Mouse (Mus musculus): ENCODE measurements at regions not wholly inside any gene's neighbourhood (a gene's known extent, or its start where the extent isn't known, plus 50 kb on each side); places are given as distances from the start of the nearest gene placed in this dataset.

DNA sequence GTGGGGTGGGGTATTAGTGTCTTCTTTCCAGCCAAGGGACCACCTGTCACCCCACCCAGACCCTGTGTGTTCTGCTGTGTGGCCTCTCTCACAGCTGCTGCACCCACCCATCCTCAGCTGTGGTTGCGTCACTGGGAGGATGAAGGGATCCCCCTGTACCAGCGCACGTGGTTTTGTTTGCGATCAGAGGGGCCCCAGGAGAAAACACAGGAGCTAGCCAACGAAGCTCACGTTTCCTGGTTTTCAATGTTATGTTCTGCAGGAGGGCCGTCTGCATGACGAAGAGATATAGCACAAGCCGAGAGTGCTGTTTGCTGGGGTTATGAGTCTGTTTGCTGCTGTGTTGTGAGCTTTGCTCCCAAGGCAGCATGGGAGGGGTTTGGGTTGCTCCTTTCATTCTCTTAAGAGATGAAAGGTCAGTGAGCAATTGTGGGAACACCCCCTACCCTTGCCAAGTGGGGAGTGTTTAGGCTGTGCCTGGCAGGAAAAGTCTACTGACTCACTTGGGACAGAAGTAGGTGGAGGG is 712.4 kb downstream of the Slc22a22 start:
- WGBS = 26% methylated on average over 9 of the region's 9 CpGs
- Histone ChIP-seq H3K36me3 (ENCODE audit: control insufficient read depth, insufficient read depth, low read length) (no peaks in the 10 kb centered on the region), H3K4me1 (ENCODE audit: control insufficient read depth, insufficient read depth, low read length) (no peaks in the 10 kb centered on the region), H3K27ac (replicated peaks; ENCODE audit: low read depth, low read length) (no peak overlapping the region), H3K9me3 (ENCODE audit: control insufficient read depth, low read length) (no peaks in the 10 kb centered on the region), H3K4me3 (ENCODE audit: low read depth, low read length) (no peak overlapping the region), H3K27me3 (ENCODE audit: control insufficient read depth, insufficient read depth, low read length) (no peaks in the 10 kb centered on the region), H3K4me2 (ENCODE audit: low read depth, severe bottlenecking) (no peak overlapping the region), H3K9ac (ENCODE audit: low read length) (no peak overlapping the region)
- no peak for DNase-seq (ENCODE audit: low spot score)
- ATAC-seq (ENCODE audit: insufficient number of reproducible peaks, low FRiP score, low TSS enrichment, low read depth) = no peak; the same call in 1 of the 2 replicates

DNA sequence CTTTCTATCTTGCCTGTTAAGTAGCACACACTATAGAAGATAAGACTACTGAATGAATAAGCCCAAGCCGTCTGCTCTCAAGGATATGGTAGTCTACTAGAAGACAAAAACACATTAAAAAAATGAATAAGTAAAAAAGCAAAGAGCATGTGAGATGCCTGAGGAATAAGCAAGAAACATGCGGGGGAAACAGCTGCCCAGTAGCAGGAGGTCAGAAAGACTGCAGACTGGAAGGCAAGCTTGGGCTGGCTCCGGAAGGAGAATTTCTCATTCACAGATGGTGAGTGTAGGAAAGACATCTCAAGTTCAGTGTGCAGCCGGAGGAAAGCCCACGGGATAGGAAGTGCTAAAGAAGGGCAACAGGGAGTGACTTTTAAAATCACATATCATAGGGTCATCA is 713.4 kb downstream of the Slc22a22 start:
- Histone ChIP-seq H3K27ac (replicated peaks; ENCODE audit: low read depth, low read length) (no peak overlapping the region), H3K36me3 (ENCODE audit: control insufficient read depth, insufficient read depth, low read length) (no peaks in the 10 kb centered on the region), H3K9ac (ENCODE audit: low read length) (no peak overlapping the region), H3K27me3 (ENCODE audit: control insufficient read depth, insufficient read depth, low read length) (no peaks in the 10 kb centered on the region), H3K4me2 (ENCODE audit: low read depth, severe bottlenecking) (no peak overlapping the region), H3K9me3 (ENCODE audit: control insufficient read depth, low read length) (no peaks in the 10 kb centered on the region), H3K4me3 (ENCODE audit: low read depth, low read length) (no peak overlapping the region), H3K4me1 (ENCODE audit: control insufficient read depth, insufficient read depth, low read length) (no peaks in the 10 kb centered on the region)
- WGBS = 68% methylated on average over 5 of the region's 5 CpGs
- DNase-seq (ENCODE audit: low spot score) (no peak), ATAC-seq (ENCODE audit: insufficient number of reproducible peaks, low FRiP score, low TSS enrichment, low read depth) (no peak)

DNA sequence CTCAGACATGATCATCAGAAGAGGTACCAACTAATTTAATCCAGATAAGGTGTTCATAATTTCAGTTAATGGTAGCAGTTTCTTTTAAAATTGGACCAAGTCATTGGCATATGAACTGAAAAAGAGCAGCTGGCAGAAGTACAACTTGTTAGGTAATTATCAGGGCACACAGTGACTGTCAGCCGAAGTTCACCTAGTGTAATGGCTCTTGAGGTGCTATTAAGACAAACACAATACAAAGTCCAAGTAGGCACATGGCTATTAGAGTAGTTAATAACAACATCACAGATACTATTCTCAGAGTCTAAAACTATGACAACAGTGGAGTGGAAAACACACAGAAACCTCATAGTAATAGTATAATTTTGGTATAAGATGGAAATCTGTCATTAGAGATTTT is 730.7 kb downstream of the Slc22a22 start:
- H3K4me2 ChIP-seq (ENCODE audit: low read depth, severe bottlenecking) = no peak overlapping the region
- no peak overlapping the region for H3K27ac ChIP-seq (replicated peaks; ENCODE audit: low read depth, low read length)
- H3K27me3 ChIP-seq (ENCODE audit: control insufficient read depth, insufficient read depth, low read length) = no peaks in the 10 kb centered on the region
- 72% methylated on average over 1 of the region's 1 CpGs for WGBS
- H3K4me1 ChIP-seq (ENCODE audit: control insufficient read depth, insufficient read depth, low read length) = no peaks in the 10 kb centered on the region
- DNase-seq (ENCODE audit: low spot score) (no peak), ATAC-seq (ENCODE audit: insufficient number of reproducible peaks, low FRiP score, low TSS enrichment, low read depth) (no peak)
- H3K9ac ChIP-seq (ENCODE audit: low read length) = no peak overlapping the region
- H3K9me3 ChIP-seq (ENCODE audit: control insufficient read depth, low read length) = no peaks in the 10 kb centered on the region
- H3K36me3 ChIP-seq (ENCODE audit: control insufficient read depth, insufficient read depth, low read length) = no peaks in the 10 kb centered on the region
- no peak overlapping the region for H3K4me3 ChIP-seq (ENCODE audit: low read depth, low read length)

DNA sequence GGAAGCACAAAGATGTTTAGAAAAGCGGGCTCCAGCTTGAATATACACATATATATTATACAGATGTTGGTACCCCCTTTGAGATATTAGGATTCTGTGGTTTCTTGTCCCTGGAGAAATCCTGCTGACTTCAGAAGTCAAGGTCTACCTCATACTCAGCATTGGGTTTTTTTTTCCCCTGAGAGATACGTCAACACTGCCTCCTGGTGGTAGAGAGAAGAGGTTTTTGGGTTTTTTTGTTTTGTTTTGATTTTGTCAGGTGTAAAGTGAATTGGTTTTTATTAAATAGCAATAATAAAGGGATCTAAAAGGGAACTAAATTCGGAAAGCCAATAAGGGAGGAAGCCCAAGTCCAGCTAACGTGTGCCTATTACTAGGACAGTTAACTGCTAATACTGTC is 732.5 kb downstream of the Slc22a22 start:
- Histone ChIP-seq H3K4me1 (ENCODE audit: control insufficient read depth, insufficient read depth, low read length) (no peaks in the 10 kb centered on the region), H3K27me3 (ENCODE audit: control insufficient read depth, insufficient read depth, low read length) (no peaks in the 10 kb centered on the region), H3K9me3 (ENCODE audit: control insufficient read depth, low read length) (no peaks in the 10 kb centered on the region), H3K4me3 (ENCODE audit: low read depth, low read length) (no peak overlapping the region), H3K36me3 (ENCODE audit: control insufficient read depth, insufficient read depth, low read length) (no peaks in the 10 kb centered on the region), H3K4me2 (ENCODE audit: low read depth, severe bottlenecking) (no peak overlapping the region), H3K27ac (replicated peaks; ENCODE audit: low read depth, low read length) (no peak overlapping the region), H3K9ac (ENCODE audit: low read length) (no peak overlapping the region)
- no peak for DNase-seq (ENCODE audit: low spot score)
- WGBS = 36% methylated on average over 4 of the region's 4 CpGs
- no peak for ATAC-seq (ENCODE audit: insufficient number of reproducible peaks, low FRiP score, low TSS enrichment, low read depth)

All from limb, embryonic 11.5 days (tissue).